Mouse (Mus musculus): ENCODE results near the gene Gemin7.

- TF ChIP-seq CTCF (IDR thresholded peaks at IDR 0.05; ENCODE audit: extremely low read depth, insufficient read depth, insufficient read length, insufficient replicate concordance) (no peak), POLR2A (IDR thresholded peaks at IDR 0.05; ENCODE audit: low read depth, low read length) (no peak)
Observed at GRCm38 (mm10) chr7:19609641-19610332, 32.4 kb upstream of the Gemin7 start.

Data from spleen, adult 2 months (tissue).